Mouse (Mus musculus) kidney, embryonic 14.5 days (tissue): Measurements from ENCODE around the gene Spop. TPM values are rescaled to one million over a fixed set of nuclear protein-coding genes. Genes with fewer than 3 reads are reported as not detected.
"Not testable (repeated sequence)": the region's sequence is repeated elsewhere in the genome, so short reads cannot be mapped to it uniquely, and the experiment has no call there.

Source experiments
- ATAC-seq: fragments of 200-750 bp; cut with Nextera tagmentation; 2 replicates; pipeline ENCODE4 v1.8.0; 2017; ENCODE audit warnings: moderate number of reproducible peaks, mild to moderate bottlenecking, moderate TSS enrichment, moderate library complexity; ENCODE audit not compliant: low FRiP score, low TSS enrichment
- H3K27ac ChIP-seq: fragments of 300-500 bp; sonication (generic); 2 replicates; pipeline ENCODE4 v1.5.1; 2014; ENCODE audit warnings: low read depth, mild to moderate bottlenecking, low read length, moderate library complexity, mixed read lengths
- H3K27me3 ChIP-seq: fragments of 300-500 bp; sonication (generic); 2 replicates; pipeline ENCODE4 v1.6.1; 2014; ENCODE audit warnings: mild to moderate bottlenecking, low read length; ENCODE audit not compliant: control insufficient read depth, insufficient read depth
- H3K36me3 ChIP-seq: fragments of 300-500 bp; sonication (generic); 2 replicates; pipeline ENCODE4 v1.6.1; 2014; ENCODE audit warnings: low read length, mixed read lengths; ENCODE audit not compliant: control insufficient read depth, insufficient read depth
- H3K4me1 ChIP-seq: fragments of 300-500 bp; sonication (generic); 2 replicates; pipeline ENCODE4 v1.6.1; 2014; ENCODE audit warnings: low read length, mixed read lengths; ENCODE audit not compliant: control insufficient read depth, insufficient read depth
- H3K4me2 ChIP-seq: fragments of 300-500 bp; sonication (generic); replicated peaks from 2 replicates; pipeline ENCODE4 v1.6.1; 2014; ENCODE audit warnings: low read depth, mild to moderate bottlenecking, low read length
- H3K4me3 ChIP-seq: fragments of 300-500 bp; sonication (generic); 2 replicates; pipeline ENCODE4 v1.5.1; 2014; ENCODE audit warnings: mild to moderate bottlenecking, low read length
- H3K9ac ChIP-seq: fragments of 300-500 bp; sonication (generic); 2 replicates; pipeline ENCODE4 v1.6.1; 2014; ENCODE audit warnings: low read depth, mild to moderate bottlenecking, low read length, moderate library complexity
- H3K9me3 ChIP-seq: fragments of 300-500 bp; sonication (generic); 2 replicates; pipeline ENCODE4 v1.6.1; 2016; ENCODE audit warnings: low read length; ENCODE audit not compliant: control insufficient read depth
- WGBS: fragments of 180-500 bp; shearing (Covaris S2); extraction: QIAGEN DNeasy Blood & Tissue Kit; methylation state at CpG from one replicate; pipeline ENCODE4 v1.1.7; 2014; 5-methylcytosine and 5-hydroxymethylcytosine counted together
- polyA plus RNA-seq: library from polyadenylated mRNA; unstranded; fragments of >200 nt; fragmentation: Nextera tagmentation; extraction: Ambion mirVana; gene quantifications from 2 replicates; pipeline ENCODE4 v1.2.1, GENCODE M21; 2014

The Spop gene
- polyA plus RNA-seq, 1 experiment from 2014 or later, result 112 TPM

GRCm38 (mm10) chr11:95406398-95406797 is 7.5 kb upstream of the Spop start:
- not testable (repeated sequence) for H3K27me3 ChIP-seq, H3K9me3 ChIP-seq, H3K4me1 ChIP-seq, H3K9ac ChIP-seq, H3K27ac ChIP-seq, H3K36me3 ChIP-seq, H3K4me2 ChIP-seq, ATAC-seq, H3K4me3 ChIP-seq
- WGBS, result 88% methylated on average over 5 of the region's 5 CpGs

DNA sequence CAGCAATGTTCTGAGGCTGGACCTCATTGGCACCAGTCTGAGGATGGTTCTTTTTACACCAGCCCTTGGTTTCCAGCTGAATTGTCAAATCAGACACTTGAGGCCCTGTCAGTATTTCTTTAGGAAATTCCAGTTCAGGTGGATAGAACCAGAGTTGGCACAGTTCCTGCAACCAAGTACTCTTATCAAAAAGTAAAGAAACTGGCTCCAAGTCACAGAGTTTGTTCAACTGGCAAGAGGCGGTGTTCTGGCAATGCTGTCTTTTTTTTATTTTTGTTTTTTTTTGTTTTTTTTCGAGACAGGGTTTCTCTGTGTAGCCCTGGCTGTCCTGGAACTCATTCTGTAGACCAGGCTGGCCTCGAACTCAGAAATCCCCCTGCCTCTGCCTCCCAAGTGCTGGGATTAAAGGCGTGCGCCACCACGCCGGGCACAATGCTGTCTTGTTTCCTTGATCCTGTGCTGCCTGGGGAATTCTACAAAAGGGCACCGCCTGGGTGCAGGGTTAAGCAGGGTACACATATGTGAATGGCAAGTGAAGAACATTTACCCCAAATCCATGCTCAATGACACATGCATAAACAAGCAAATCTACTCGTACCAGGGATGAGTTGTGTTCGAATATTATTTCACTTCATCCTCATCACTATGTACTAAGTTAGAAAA is 4.3 kb upstream of the Spop start:
- H3K4me3 ChIP-seq, result no peak overlapping the region
- H3K4me1 ChIP-seq, result no peaks in the 10 kb centered on the region
- H3K27ac ChIP-seq, result no peak overlapping the region
- WGBS, result 87% methylated on average over 10 of the region's 10 CpGs
- H3K9ac ChIP-seq, result no peak overlapping the region
- no peaks in the 10 kb centered on the region for H3K9me3 ChIP-seq
- no peak for ATAC-seq
- no peaks in the 10 kb centered on the region for H3K27me3 ChIP-seq
- no peak overlapping the region for H3K4me2 ChIP-seq
- H3K36me3 ChIP-seq, result no peaks in the 10 kb centered on the region

- no peak for ATAC-seq
- no peak overlapping the region for H3K4me3 ChIP-seq
- peaks cover 12% of the 10 kb centered on the region for H3K4me1 ChIP-seq
- WGBS, result 58% methylated on average over 6 of the region's 6 CpGs
- H3K27ac ChIP-seq, result no peak overlapping the region
- no peak overlapping the region for H3K4me2 ChIP-seq
- no peaks in the 10 kb centered on the region for H3K27me3 ChIP-seq
- H3K36me3 ChIP-seq, result no peaks in the 10 kb centered on the region
- no peak overlapping the region for H3K9ac ChIP-seq
- H3K9me3 ChIP-seq, result no peaks in the 10 kb centered on the region
Observed at GRCm38 (mm10) chr11:95411453-95412013, 2.3 kb upstream of the Spop start.

DNA sequence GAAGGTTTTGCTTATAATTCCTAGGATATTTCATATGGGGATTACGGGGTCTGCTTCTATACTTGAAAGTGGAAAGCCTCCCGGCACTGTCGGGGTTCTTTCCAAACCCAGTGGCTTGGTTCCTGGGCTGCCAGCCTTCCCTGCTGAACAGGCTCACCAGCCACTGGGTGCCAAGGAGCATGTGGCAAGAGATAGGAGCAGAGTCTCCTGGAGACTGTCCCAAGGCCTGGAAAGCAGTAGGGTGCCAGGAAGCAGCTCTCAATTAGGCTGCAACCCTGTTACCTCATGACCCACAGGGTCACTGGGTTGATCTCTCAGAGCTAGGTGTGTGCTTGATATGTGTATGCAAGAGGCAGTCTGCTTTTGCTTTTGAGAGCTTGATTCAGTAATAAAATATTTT is 1.3 kb upstream of the Spop start:
- no peak overlapping the region for H3K27ac ChIP-seq
- H3K9ac ChIP-seq, result no peak overlapping the region

DNA sequence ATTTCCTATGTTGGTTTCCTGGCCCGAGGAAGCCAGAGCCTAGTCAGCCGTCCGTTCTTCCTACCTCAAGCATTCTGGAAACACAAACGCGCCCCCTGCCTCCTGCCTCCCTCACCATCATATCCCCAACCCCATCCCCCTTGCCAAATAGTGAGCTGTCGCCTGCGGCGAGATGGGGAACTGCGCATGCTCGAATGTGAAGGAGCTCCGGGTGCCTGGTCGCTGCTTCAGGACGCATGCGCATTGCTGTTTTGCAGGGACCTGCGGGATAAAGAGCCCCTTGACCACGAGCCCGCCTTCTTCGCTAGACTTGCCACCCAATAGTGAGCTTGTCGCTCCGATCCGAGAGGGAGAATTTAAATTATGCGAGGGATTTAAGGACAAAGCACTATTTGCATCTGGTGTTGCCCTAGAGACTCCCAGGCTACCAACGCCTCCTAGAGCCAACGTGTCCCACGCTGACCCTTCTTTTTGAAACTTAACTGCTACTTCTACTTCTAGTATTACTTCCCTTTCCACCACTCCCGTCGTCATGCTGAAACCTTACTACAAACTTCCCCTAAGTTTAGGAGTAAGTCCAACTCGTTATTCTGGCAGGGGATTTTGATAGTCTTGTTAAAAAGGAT is 769 bp downstream of the Spop start:
- WGBS, result 0% methylated on average over 28 of the region's 28 CpGs
- peak overlapping the region; percentile 93 for H3K27ac ChIP-seq

More for the DNA sequence above, 1.3 kb upstream of the Spop start:
- Histone ChIP-seq H3K27me3 (no peaks in the 10 kb centered on the region), H3K36me3 (no peaks in the 10 kb centered on the region), H3K4me1 (peaks cover 12% of the 10 kb centered on the region), H3K4me3 (no peak overlapping the region), H3K4me2 (no peak overlapping the region), H3K9me3 (no peaks in the 10 kb centered on the region)
- WGBS, result 91% methylated on average over 3 of the region's 3 CpGs
- no peak for ATAC-seq

GRCm38 (mm10) chr11:95415931-95416330 is 2.1 kb downstream of the Spop start:
- H3K27ac ChIP-seq, result 0 out of 2 replicates have a peak overlapping the region, but pooled peaks have one; percentile 18
- H3K4me1 ChIP-seq, result peaks cover 12% of the 10 kb centered on the region
- H3K27me3 ChIP-seq, result no peaks in the 10 kb centered on the region
- no peaks in the 10 kb centered on the region for H3K9me3 ChIP-seq
- no peaks in the 10 kb centered on the region for H3K36me3 ChIP-seq
- H3K4me2 ChIP-seq, result peak overlapping the region; percentile 25
- no peak overlapping the region for H3K4me3 ChIP-seq
- no peak for ATAC-seq
- no peak overlapping the region for H3K9ac ChIP-seq

More for the DNA sequence above, 769 bp downstream of the Spop start:
- peak; percentile 89 for ATAC-seq
- peaks cover 12% of the 10 kb centered on the region for H3K4me1 ChIP-seq
- H3K4me2 ChIP-seq, result peak overlapping the region; percentile 76
- H3K27me3 ChIP-seq, result no peaks in the 10 kb centered on the region
- no peaks in the 10 kb centered on the region for H3K36me3 ChIP-seq
- H3K4me3 ChIP-seq, result peak overlapping the region; percentile 72
- peak overlapping the region; percentile 69 for H3K9ac ChIP-seq
- no peaks in the 10 kb centered on the region for H3K9me3 ChIP-seq

DNA sequence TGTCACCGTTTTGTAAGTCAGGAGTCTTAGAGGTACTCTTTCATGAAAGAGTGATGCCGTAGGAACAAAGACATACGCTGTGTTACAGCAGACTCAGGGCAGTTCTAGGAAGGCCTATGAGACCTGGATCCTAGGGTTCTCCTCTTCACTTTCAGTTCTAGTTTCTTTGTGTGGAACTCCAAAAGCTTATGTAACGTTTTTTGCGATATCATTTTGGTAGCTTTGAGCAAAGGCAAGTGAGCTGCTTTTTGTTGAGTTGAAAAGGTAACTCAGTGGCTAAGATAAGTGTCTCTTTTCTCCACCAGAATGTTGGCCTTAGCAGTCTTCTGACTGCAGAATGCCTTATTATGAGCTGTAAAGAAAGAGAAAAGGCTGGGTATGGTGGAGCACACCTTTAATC is 3.5 kb downstream of the Spop start:
- WGBS, result 88% methylated on average over 5 of the region's 5 CpGs
- peak overlapping the region; percentile 9; the same call in 1 of the 2 replicates for H3K9ac ChIP-seq
- H3K9me3 ChIP-seq, result no peaks in the 10 kb centered on the region
- no peaks in the 10 kb centered on the region for H3K36me3 ChIP-seq
- ATAC-seq, result no peak
- H3K4me2 ChIP-seq, result no peak overlapping the region
- peaks cover 12% of the 10 kb centered on the region for H3K4me1 ChIP-seq
- H3K27me3 ChIP-seq, result no peaks in the 10 kb centered on the region
- no peak overlapping the region for H3K27ac ChIP-seq
- no peak overlapping the region for H3K4me3 ChIP-seq

DNA sequence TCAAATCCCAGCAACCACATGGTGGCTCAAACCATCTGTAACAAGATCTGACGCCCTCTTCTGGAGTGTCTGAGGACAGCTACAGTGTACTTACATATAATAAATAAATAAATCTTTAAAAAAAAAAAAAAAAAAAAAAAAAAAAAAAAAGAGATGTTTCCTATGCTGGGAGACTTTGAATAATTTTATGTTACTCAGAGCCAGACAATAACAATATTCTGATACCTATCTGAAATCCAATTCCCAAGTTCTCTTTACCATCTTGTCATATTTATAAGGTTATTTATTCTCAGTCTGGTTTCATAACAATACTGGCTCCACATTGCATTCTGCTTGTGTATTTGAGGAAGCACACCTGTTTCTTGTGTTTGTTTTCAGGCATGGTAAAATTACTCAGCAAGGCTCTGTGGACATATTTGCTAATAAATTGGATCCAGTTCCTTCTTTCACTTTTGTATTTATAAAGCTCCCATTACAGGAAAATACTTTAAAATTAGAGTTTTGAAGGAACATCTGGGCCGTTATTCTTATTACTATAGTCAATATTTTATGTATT is 7.1 kb downstream of the Spop start:
- H3K4me3 ChIP-seq, result no peak overlapping the region
- no peaks in the 10 kb centered on the region for H3K27me3 ChIP-seq
- peaks cover 2% of the 10 kb centered on the region for H3K4me1 ChIP-seq
- 79% methylated on average over 2 of the region's 2 CpGs for WGBS
- no peaks in the 10 kb centered on the region for H3K9me3 ChIP-seq
- no peaks in the 10 kb centered on the region for H3K36me3 ChIP-seq
- H3K9ac ChIP-seq, result no peak overlapping the region
- H3K4me2 ChIP-seq, result no peak overlapping the region
- no peak overlapping the region for H3K27ac ChIP-seq
- ATAC-seq, result no peak

GRCm38 (mm10) chr11:95423505-95423904 is 9.6 kb downstream of the Spop start:
- Histone ChIP-seq H3K4me1 (no peaks in the 10 kb centered on the region), H3K9me3 (no peaks in the 10 kb centered on the region), H3K4me3 (no peak overlapping the region), H3K27ac (no peak overlapping the region), H3K27me3 (no peaks in the 10 kb centered on the region), H3K36me3 (no peaks in the 10 kb centered on the region), H3K9ac (no peak overlapping the region), H3K4me2 (no peak overlapping the region)
- ATAC-seq, result no peak
- WGBS, result 80% methylated on average over 3 of the region's 3 CpGs
